Mouse (Mus musculus) bone marrow, adult 2 months (tissue): ENCODE data around the gene Itsn1.

Source experiments
- CTCF ChIP-seq: fragments of 200-500 bp; IDR thresholded peaks from 2 replicates; pipeline ENCODE4 v1.5.1; 2011; ENCODE audit warnings: low read length, control low read depth; ENCODE audit not compliant: control insufficient read depth, insufficient read depth
- POLR2A ChIP-seq: fragments of 200-500 bp; IDR thresholded peaks from 2 replicates; pipeline ENCODE4 v1.6.1; 2011; ENCODE audit warnings: low read depth, mild to moderate bottlenecking, control low read depth, low read length, borderline replicate concordance; ENCODE audit not compliant: control insufficient read depth

- TF ChIP-seq POLR2A = no peak
- no peak for TF ChIP-seq CTCF
Observed at GRCm38 (mm10) chr16:91922939-91923338, 193.9 kb downstream of the Itsn1 start.
